21 mouse cellular contexts compared by ENCODE assay signal in the genomic region with DNA sequence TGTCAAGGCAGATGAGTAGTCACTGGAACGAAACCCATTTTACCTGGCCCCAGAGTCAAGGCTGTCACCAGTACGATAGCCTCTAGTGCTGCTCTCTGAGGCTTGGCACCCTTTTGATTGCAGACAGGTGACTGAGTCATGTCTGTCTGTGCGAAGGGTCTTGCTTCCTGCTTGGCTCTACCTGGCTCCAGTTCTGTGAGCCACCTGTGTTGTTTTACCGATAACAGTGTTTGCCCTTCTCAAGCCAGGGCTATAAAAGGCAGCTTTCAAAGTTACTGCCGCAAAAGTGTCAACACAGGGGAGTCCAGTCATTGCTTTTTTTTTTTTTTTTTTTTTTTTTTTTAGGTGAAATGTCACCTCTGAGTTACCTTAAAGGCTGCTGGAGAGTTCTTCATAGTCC.
DNase-seq lines count a peak whose midpoint lies in the region; ATAC-seq and TF ChIP-seq lines count a peak whose summit lies in the region.
"Had no signal": no experiment of that assay in that cellular context is flagged by ENCODE, and none has a peak within 500 bp of the region (broad histone marks: within the 10 kb centered on the region; RNA-seq: fewer than 3 reads in every experiment).

No protein-coding gene starts in this region.

- TF ChIP-seq EP300 in heart, adult 2 months (IDR thresholded peaks at IDR 0.05; ENCODE audit: insufficient read depth, low read depth, low read length): no peak

- no peaks in the 10 kb centered on the region; the same call in 1 of the 2 replicates for H3K36me3 ChIP-seq in heart, adult 2 months (ENCODE audit: control insufficient read depth, insufficient read depth, low read length)
- no peaks in the 10 kb centered on the region for H3K36me3 ChIP-seq in kidney, embryonic 14.5 days (ENCODE audit: control insufficient read depth, insufficient read depth, low read length)
- H3K36me3 ChIP-seq: heart, embryonic 13.5 days had no signal

- WGBS in heart, adult 2 months: 85% methylated on average over 5 of the region's 5 CpGs
- 68% methylated on average over 5 of the region's 5 CpGs for WGBS in kidney, embryonic 14.5 days

- H3K27ac ChIP-seq in heart, adult 2 months: no peak overlapping the region
- no peak overlapping the region for H3K27ac ChIP-seq in kidney, embryonic 14.5 days (ENCODE audit: low read depth, low read length)
- H3K27ac ChIP-seq: forebrain, embryonic 13.5 days; heart, embryonic 13.5 days; hindbrain, postnatal 0 days; kidney, postnatal 0 days; layer of hippocampus, adult 2 months had no signal

- H3K4me2 ChIP-seq in kidney, embryonic 14.5 days (replicated peaks; ENCODE audit: low read depth, low read length): no peak overlapping the region
- H3K4me2 ChIP-seq: forebrain, embryonic 13.5 days; heart, embryonic 13.5 days had no signal

- TF ChIP-seq CTCF in heart, adult 2 months (IDR thresholded peaks at IDR 0.05): no peak

- H3K9me3 ChIP-seq in kidney, embryonic 14.5 days (ENCODE audit: control insufficient read depth, low read length): no peaks in the 10 kb centered on the region
- H3K9me3 ChIP-seq: forebrain, embryonic 13.5 days; heart, embryonic 13.5 days had no signal

- no peak for TF ChIP-seq POLR2A in heart, adult 2 months (IDR thresholded peaks at IDR 0.05; ENCODE audit: insufficient read depth, low read depth, low read length)

- H3K79me2 ChIP-seq in heart, adult 2 months (replicated peaks; ENCODE audit: control insufficient read depth, insufficient read depth, low read length): no peaks in the 10 kb centered on the region

- H3K9ac ChIP-seq in heart, adult 2 months (ENCODE audit: low read depth, low read length): no peak overlapping the region
- H3K9ac ChIP-seq in kidney, embryonic 14.5 days (ENCODE audit: low read depth, low read length): no peak overlapping the region
- H3K9ac ChIP-seq: forebrain, embryonic 13.5 days; heart, embryonic 13.5 days had no signal

- peak; percentile 80 for DNase-seq in heart, adult 11 months
- no peak for DNase-seq in heart, adult 2 months
- peak; percentile 53 to 59 for DNase-seq in urinary bladder, postnatal 36 days (ENCODE audit: low spot score in 2 of 2)
- DNase-seq in urinary bladder, postnatal 10 days (ENCODE audit: low spot score): no peak
- peak; percentile 74 for DNase-seq in lung, postnatal 25 days (ENCODE audit: low spot score)
- no peak for DNase-seq in adrenal gland, postnatal 4 days (ENCODE audit: low spot score in 2 of 2)
- no peak for DNase-seq in heart, postnatal 25 days (ENCODE audit: low spot score)
- DNase-seq: adrenal gland, adult 2 months; cerebellum, adult 11-12 months; cerebellum, postnatal 25 days; heart, postnatal 4 days; left cerebral cortex, postnatal 4 days; thymus, postnatal 14 days had no signal

- H3K4me3 ChIP-seq in heart, adult 2 months: no peak overlapping the region
- H3K4me3 ChIP-seq in kidney, embryonic 14.5 days (ENCODE audit: low read length): no peak overlapping the region
- H3K4me3 ChIP-seq: forebrain, embryonic 13.5 days; heart, embryonic 13.5 days; layer of hippocampus, adult 2 months had no signal

- ATAC-seq in kidney, embryonic 14.5 days (ENCODE audit: low FRiP score, low TSS enrichment): no peak
- ATAC-seq: forebrain, embryonic 13.5 days; hindbrain, postnatal 0 days; midbrain, embryonic 16.5 days had no signal

- intact Hi-C loops in heart, adult 2 months (cut with DNase I): no loop called here
- intact Hi-C loops in heart, postnatal 25 days (cut with DNase I): no loop called here

- H3K4me1 ChIP-seq in heart, adult 2 months (ENCODE audit: control insufficient read depth, insufficient read depth, low read length): peaks cover 10% of the 10 kb centered on the region
- 0 out of 2 replicates have a peak, but pooled peaks cover under 1% of the 10 kb centered on the region for H3K4me1 ChIP-seq in kidney, embryonic 14.5 days (ENCODE audit: control insufficient read depth, insufficient read depth, low read length)
- H3K4me1 ChIP-seq: heart, embryonic 13.5 days had no signal

- H3K27me3 ChIP-seq in heart, adult 2 months (ENCODE audit: control insufficient read depth, insufficient read depth, low read length): no peaks in the 10 kb centered on the region
- H3K27me3 ChIP-seq in kidney, embryonic 14.5 days (ENCODE audit: control insufficient read depth, insufficient read depth, low read length): no peaks in the 10 kb centered on the region
- H3K27me3 ChIP-seq: CH12.LX; forebrain, embryonic 13.5 days; heart, embryonic 13.5 days had no signal

Comparison
In these comparisons a context has a peak if more than half of its experiments do, and no peak if none do; other contexts are left out.
1. DNase-seq: peak in heart, adult 11 months (single experiment), urinary bladder, postnatal 36 days (2 of 2) and lung, postnatal 25 days (single experiment); none in heart, adult 2 months (0 of 2), urinary bladder, postnatal 10 days (single experiment), adrenal gland, postnatal 4 days (0 of 2) and heart, postnatal 25 days (single experiment).